Mouse (Mus musculus): ENCODE measurements around the gene Olig3.
A peak's percentile ranks its signal among the peaks of the same experiment; 100 is the strongest.

Gene Olig3

GRCm38 (mm10) chr10:19356071-19356583, at the start of gene Olig3:
TSS of gene Olig3 (plus strand) at chr10:19356533.
- peak; percentile 68 for DNase-seq

- DNase-seq = no peak
These were observed 46.5 kb upstream of the Olig3 start for GRCm38 (mm10) chr10:19309681-19310395.

- DNase-seq = no peak
These were observed 45.9 kb upstream of the Olig3 start for GRCm38 (mm10) chr10:19310471-19310870.

- no peak for DNase-seq
These were observed 38.1 kb upstream of the Olig3 start for GRCm38 (mm10) chr10:19317962-19318812.

GRCm38 (mm10) chr10:19321781-19322180, 34.6 kb upstream of the Olig3 start:
- no peak for DNase-seq

GRCm38 (mm10) chr10:19329191-19329777, 27.0 kb upstream of the Olig3 start:
- no peak for DNase-seq

- DNase-seq = no peak
These were observed 22.9 kb upstream of the Olig3 start for GRCm38 (mm10) chr10:19333425-19333824.

GRCm38 (mm10) chr10:19338695-19339630, 17.4 kb upstream of the Olig3 start:
- no peak for DNase-seq

- no peak for DNase-seq
These were observed 12.3 kb upstream of the Olig3 start for GRCm38 (mm10) chr10:19344039-19344438.

GRCm38 (mm10) chr10:19349326-19349725, 7.0 kb upstream of the Olig3 start:
- peak; percentile 10 for DNase-seq

- peak; percentile 36 for DNase-seq
These were observed 4.1 kb upstream of the Olig3 start for GRCm38 (mm10) chr10:19352006-19352877.

GRCm38 (mm10) chr10:19352878-19353301, 3.4 kb upstream of the Olig3 start:
- peak; percentile 71 for DNase-seq

GRCm38 (mm10) chr10:19353631-19354030, 2.7 kb upstream of the Olig3 start:
- DNase-seq = peak; percentile 45

- peak; percentile 73 for DNase-seq
These were observed 2.2 kb upstream of the Olig3 start for GRCm38 (mm10) chr10:19354146-19354545.

GRCm38 (mm10) chr10:19355076-19355475, 1.3 kb upstream of the Olig3 start:
- peak; percentile 70 for DNase-seq

GRCm38 (mm10) chr10:19356720-19357641, 648 bp downstream of the Olig3 start:
- DNase-seq = peak; percentile 79

GRCm38 (mm10) chr10:19357848-19358247, 1.5 kb downstream of the Olig3 start:
- DNase-seq = no peak

- DNase-seq = peak; percentile 43
These were observed 4.3 kb downstream of the Olig3 start for GRCm38 (mm10) chr10:19360446-19361300.

Data from heart, adult 11 months (tissue).